Mouse (Mus musculus) MEL (cell line): ENCODE data around the gene Mylk. TPM values are rescaled to one million over a fixed set of nuclear protein-coding genes. Genes with fewer than 3 reads are reported as not detected.

Experiments used
- DNase-seq: peaks from one replicate; pipeline ENCODE4 v3.0.0; 2011; ENCODE audit warnings: low read depth, low spot score
- H3K27ac ChIP-seq: 2 replicates; pipeline ENCODE4 v1.5.1; 2012; ENCODE audit warnings: low read depth, mild to moderate bottlenecking, control low read depth, low read length, moderate library complexity; ENCODE audit not compliant: control insufficient read depth
- H3K27me3 ChIP-seq, 2 experiments: fragments of 150-350 bp in 1 of 2; sonication (generic) in 1 of 2; 2 replicates each; pipeline ENCODE4 v1.6.1; 2012; ENCODE audit warnings: low read length in 2 of 2, mild to moderate bottlenecking in 2 of 2, improper control_type of control experiment in 1 of 2, moderate library complexity in 1 of 2; ENCODE audit not compliant: insufficient read depth in 2 of 2, control insufficient read depth in 1 of 2
- H3K36me3 ChIP-seq, 2 experiments: 2 replicates each; pipeline ENCODE4 v1.6.1; 2012 to 2014; ENCODE audit warnings: low read length in 2 of 2, improper control_type of control experiment in 1 of 2, inconsistent platforms in 1 of 2, mild to moderate bottlenecking in 1 of 2; ENCODE audit not compliant: insufficient read depth in 2 of 2, control insufficient read depth in 1 of 2
- H3K4me1 ChIP-seq, 2 experiments: fragments of 150-350 bp in 1 of 2; sonication (generic) in 1 of 2; 2 replicates each; pipeline ENCODE4 v1.6.1; 2012; ENCODE audit warnings: low read length in 2 of 2, improper control_type of control experiment in 1 of 2, mild to moderate bottlenecking in 1 of 2; ENCODE audit not compliant: insufficient read depth in 2 of 2, control insufficient read depth in 1 of 2
- H3K4me3 ChIP-seq, 2 experiments: fragments of 150-350 bp in 1 of 2; sonication (generic) in 1 of 2; 2 replicates each; pipeline ENCODE4 v1.5.1; 2012; ENCODE audit warnings: low read depth in 2 of 2, low read length in 2 of 2, mild to moderate bottlenecking in 2 of 2, moderate library complexity in 2 of 2, control low read depth in 1 of 2, improper control_type of control experiment in 1 of 2; ENCODE audit not compliant: control insufficient read depth in 1 of 2, insufficient read depth in 1 of 2
- H3K79me2 ChIP-seq: 2 replicates; pipeline ENCODE4 v1.6.1; 2012; ENCODE audit warnings: mild to moderate bottlenecking, low read length, moderate library complexity; ENCODE audit not compliant: control insufficient read depth, poor library complexity, insufficient read depth
- H3K9ac ChIP-seq: 2 replicates; pipeline ENCODE4 v1.6.1; 2012; ENCODE audit warnings: low read depth, mild to moderate bottlenecking, control low read depth, low read length, moderate library complexity; ENCODE audit not compliant: control insufficient read depth, poor library complexity, severe bottlenecking
- H3K9me3 ChIP-seq: fragments of 150-350 bp; sonication (generic); replicated peaks from 2 replicates; pipeline ENCODE4 v1.6.1; 2012; ENCODE audit warnings: mild to moderate bottlenecking, low read length, improper control_type of control experiment, moderate library complexity; ENCODE audit not compliant: insufficient read depth
- BHLHE40 ChIP-seq: IDR thresholded peaks from 2 replicates; pipeline ENCODE4 v1.6.1; 2012; ENCODE audit warnings: low read depth, mild to moderate bottlenecking, inconsistent platforms, low read length, improper control_type of control experiment, borderline replicate concordance
- CTCF ChIP-seq, 3 experiments: IDR thresholded peaks in 2 of 3; conservative IDR thresholded peaks in 1 of 3; 2 replicates each; pipeline ENCODE4 v1.5.1; 2011 to 2012; ENCODE audit warnings: low read length in 3 of 3, low read depth in 2 of 3, mild to moderate bottlenecking in 2 of 3, improper control_type of control experiment in 1 of 3, inconsistent platforms in 1 of 3, mixed read lengths in 1 of 3, moderate library complexity in 1 of 3; ENCODE audit not compliant: control insufficient read depth in 1 of 3, insufficient read depth in 1 of 3, poor library complexity in 1 of 3, severe bottlenecking in 1 of 3
- EP300 ChIP-seq, 2 experiments: IDR thresholded peaks; 2 replicates each; pipeline ENCODE4 v1.6.1; 2011; ENCODE audit warnings: improper control_type of control experiment in 2 of 2, low read length in 2 of 2, low read depth in 1 of 2, mild to moderate bottlenecking in 1 of 2
- GABPA ChIP-seq: IDR thresholded peaks from 2 replicates; pipeline ENCODE4 v1.6.1; 2012; ENCODE audit warnings: low read depth, mild to moderate bottlenecking, inconsistent platforms, low read length, improper control_type of control experiment, moderate library complexity
- JUND ChIP-seq: IDR thresholded peaks from 2 replicates; pipeline ENCODE4 v1.6.1; 2011; ENCODE audit warnings: low read depth, mild to moderate bottlenecking, improper control_type of control experiment, low read length
- KAT2A ChIP-seq: conservative IDR thresholded peaks from 2 replicates; pipeline ENCODE4 v1.6.1; 2012; ENCODE audit warnings: low read depth, low read length, improper control_type of control experiment, inconsistent platforms
- MAFK ChIP-seq: IDR thresholded peaks from 2 replicates; pipeline ENCODE4 v1.6.1; 2011; ENCODE audit warnings: low read depth, mild to moderate bottlenecking, low read length, improper control_type of control experiment, borderline replicate concordance
- MAX ChIP-seq: IDR thresholded peaks from 2 replicates; pipeline ENCODE4 v1.6.1; 2011; ENCODE audit warnings: low read length, improper control_type of control experiment
- MAZ ChIP-seq: IDR thresholded peaks from 2 replicates; pipeline ENCODE4 v1.6.1; 2012; ENCODE audit warnings: low read depth, mild to moderate bottlenecking, inconsistent platforms, low read length, improper control_type of control experiment
- MXI1 ChIP-seq: IDR thresholded peaks from 2 replicates; pipeline ENCODE4 v1.6.1; 2011; ENCODE audit warnings: mild to moderate bottlenecking, low read depth, low read length, improper control_type of control experiment
- NRF1 ChIP-seq: IDR thresholded peaks from 2 replicates; pipeline ENCODE4 v1.6.1; 2014; ENCODE audit warnings: low read depth, mild to moderate bottlenecking, inconsistent platforms, low read length, improper control_type of control experiment, moderate library complexity; ENCODE audit not compliant: poor library complexity, insufficient read depth, severe bottlenecking
- POLR2AphosphoS2 ChIP-seq: IDR thresholded peaks from 2 replicates; pipeline ENCODE4 v1.6.1; 2011; ENCODE audit warnings: low read length, improper control_type of control experiment
- POLR2AphosphoS5 ChIP-seq: IDR thresholded peaks from 2 replicates; pipeline ENCODE4 v1.6.1; 2012; ENCODE audit warnings: low read depth, borderline replicate concordance, mild to moderate bottlenecking, inconsistent platforms, low read length, moderate library complexity, mixed read lengths
- RCOR1 ChIP-seq: IDR thresholded peaks from 2 replicates; pipeline ENCODE4 v1.6.1; 2012; ENCODE audit warnings: low read depth, mild to moderate bottlenecking, inconsistent platforms, low read length, improper control_type of control experiment
- TAL1 ChIP-seq: IDR thresholded peaks from 2 replicates; pipeline ENCODE4 v1.6.1; 2012; ENCODE audit warnings: mild to moderate bottlenecking, inconsistent platforms, low read length, moderate library complexity, mixed read lengths
- TBP ChIP-seq: IDR thresholded peaks from 2 replicates; pipeline ENCODE4 v1.8.0; 2011; ENCODE audit warnings: low read depth, low read length, improper control_type of control experiment
- TCF12 ChIP-seq: IDR thresholded peaks from 2 replicates; pipeline ENCODE4 v1.6.1; 2014; ENCODE audit warnings: low read depth, mild to moderate bottlenecking, inconsistent platforms, low read length, improper control_type of control experiment, moderate library complexity
- USF2 ChIP-seq, 2 experiments: IDR thresholded peaks; 2 replicates each; pipeline ENCODE4 v1.6.1; 2011 to 2012; ENCODE audit warnings: improper control_type of control experiment in 2 of 2, low read length in 2 of 2, borderline replicate concordance in 1 of 2, inconsistent platforms in 1 of 2, low read depth in 1 of 2, mild to moderate bottlenecking in 1 of 2; ENCODE audit not compliant: insufficient read depth in 1 of 2
- ZC3H11A ChIP-seq: IDR thresholded peaks from 2 replicates; pipeline ENCODE4 v1.6.1; 2012; ENCODE audit warnings: low read depth, mild to moderate bottlenecking, inconsistent platforms, low read length, improper control_type of control experiment
- ZNF384 ChIP-seq: IDR thresholded peaks from 2 replicates; pipeline ENCODE4 v1.6.1; 2012; ENCODE audit warnings: low read depth, mild to moderate bottlenecking, inconsistent platforms, low read length, improper control_type of control experiment
- polyA plus RNA-seq, 2 experiments: library from polyadenylated mRNA; stranded (reverse) in 1 of 2; unstranded in 1 of 2; fragments of >175 nt in 1 of 2; fragments of >200 nt in 1 of 2; gene quantifications; 2 replicates each; pipeline versions ENCODE4 v1.2.1 to v1.2.4; 2012; ENCODE audit warnings: low replicate concordance in 2 of 2, low read depth in 1 of 2; ENCODE audit not compliant: insufficient read length in 2 of 2, insufficient read depth in 1 of 2, missing spikeins in 1 of 2
- total RNA-seq: library from RNA; depleted of rRNA; stranded (reverse); fragments of 300-350 nt; gene quantifications from 2 replicates; pipeline ENCODE4 v1.2.3, GENCODE M21; 2012

Gene Mylk
- total and polyA plus RNA-seq, 3 experiments = not detected

- no peaks in the 10 kb centered on the region for H3K79me2 ChIP-seq
- H3K9me3 ChIP-seq = no peaks in the 10 kb centered on the region
- no peaks in the 10 kb centered on the region for H3K27me3 ChIP-seq
- H3K4me3 ChIP-seq = no peak overlapping the region
- TF ChIP-seq RCOR1 (no peak), TBP (no peak), CTCF (IDR thresholded peaks at IDR 0.05 in 2 of 3, conservative IDR thresholded peaks at IDR 0.05 in 1 of 3; ENCODE audit: control insufficient read depth in 1 of 3, insufficient read depth in 1 of 3, low read depth in 2 of 3, low read length in 3 of 3, poor library complexity in 1 of 3, severe bottlenecking in 1 of 3) (no peak), ZNF384 (no peak), GABPA (no peak), BHLHE40 (no peak), TCF12 (no peak), MAFK (no peak)
- no peaks in the 10 kb centered on the region for H3K4me1 ChIP-seq
- H3K9ac ChIP-seq = no peak overlapping the region
- no peak overlapping the region for H3K27ac ChIP-seq
- no peaks in the 10 kb centered on the region for H3K36me3 ChIP-seq
- no peak for DNase-seq
These were observed 37.4 kb downstream of the Mylk start for GRCm38 (mm10) chr16:34782442-34782841.

GRCm38 (mm10) chr16:34783536-34783935 lies 38.5 kb downstream of the Mylk start:
- Histone ChIP-seq H3K27me3 (no peaks in the 10 kb centered on the region), H3K36me3 (no peaks in the 10 kb centered on the region), H3K9ac (no peak overlapping the region)
- no peak for DNase-seq
- TF ChIP-seq MAZ (no peak), ZC3H11A (no peak), POLR2AphosphoS2 (no peak), CTCF (IDR thresholded peaks at IDR 0.05 in 2 of 3, conservative IDR thresholded peaks at IDR 0.05 in 1 of 3; ENCODE audit: control insufficient read depth in 1 of 3, insufficient read depth in 1 of 3, low read depth in 2 of 3, low read length in 3 of 3, poor library complexity in 1 of 3, severe bottlenecking in 1 of 3) (no peak), TAL1 (no peak), POLR2AphosphoS5 (no peak), NRF1 (no peak), KAT2A (no peak), TBP (no peak), MXI1 (no peak), MAX (no peak), USF2 (IDR thresholded peaks at IDR 0.05; ENCODE audit: borderline replicate concordance in 1 of 2, insufficient read depth in 1 of 2, low read depth in 1 of 2, low read length in 2 of 2) (no peak), EP300 (IDR thresholded peaks at IDR 0.05; ENCODE audit: low read depth in 1 of 2, low read length in 2 of 2) (no peak), JUND (no peak)
- TF ChIP-seq, all 39 proteins: peak for 0
- no peaks in the 10 kb centered on the region for H3K79me2 ChIP-seq
- H3K4me1 ChIP-seq = no peaks in the 10 kb centered on the region
- H3K9me3 ChIP-seq = no peaks in the 10 kb centered on the region
- no peak overlapping the region for H3K4me3 ChIP-seq
- no peak overlapping the region for H3K27ac ChIP-seq
